Mouse (Mus musculus) forebrain, embryonic 13.5 days (tissue): ENCODE data around the gene Aspa. TPM values are rescaled to one million over a fixed set of nuclear protein-coding genes. Genes with fewer than 3 reads are reported as not detected.

Experiments
- polyA plus RNA-seq: library from polyadenylated mRNA; unstranded; fragments of >200 nt; fragmentation: Nextera tagmentation; extraction: Ambion mirVana; gene quantifications from 2 replicates; pipeline ENCODE4 v1.2.1, GENCODE M21; 2015

Aspa gene
- polyA plus RNA-seq, 1 experiment from 2014 or later = not detected

Other genes starting within 250 kb of the Aspa start
- 0.27 and 0.29 TPM in 2 replicates for gene Itgae, start 239.0 kb downstream of the Aspa start, polyA plus RNA-seq
- gene Haspin, start 191.3 kb downstream of the Aspa start, polyA plus RNA-seq = 13.0 and 13.1 TPM in 2 replicates
- gene P2rx5, start 169.2 kb downstream of the Aspa start, polyA plus RNA-seq = 0.26 and 0.30 TPM in 2 replicates
- gene Emc6, start 152.6 kb downstream of the Aspa start, polyA plus RNA-seq = 133 and 136 TPM in 2 replicates
- gene Tax1bp3, start 152.5 kb downstream of the Aspa start, polyA plus RNA-seq = 174 and 181 TPM in 2 replicates
- gene Ctns, start 130.6 kb downstream of the Aspa start, polyA plus RNA-seq = 17.0 and 17.8 TPM in 2 replicates
- 1.2 TPM in 2 replicates for gene Shpk, start 130.1 kb downstream of the Aspa start, polyA plus RNA-seq
- not detected in 2 replicates for gene Trpv1, start 95.3 kb downstream of the Aspa start, polyA plus RNA-seq
- gene Trpv3, start 62.2 kb downstream of the Aspa start, polyA plus RNA-seq = 0.04 TPM in 2 replicates
- not detected in 2 replicates for gene Gm49340, start 145 bp upstream of the Aspa start, polyA plus RNA-seq
- gene Spata22, start 145 bp upstream of the Aspa start, polyA plus RNA-seq = not detected in 2 replicates
- not detected in 2 replicates for gene Olfr20, start 21.2 kb upstream of the Aspa start, polyA plus RNA-seq
- gene Olfr376, start 41.6 kb upstream of the Aspa start, polyA plus RNA-seq = not detected in 2 replicates
- not detected in 2 replicates for gene Olfr1, start 70.0 kb upstream of the Aspa start, polyA plus RNA-seq
- not detected in 2 replicates for gene Olfr378, start 98.9 kb upstream of the Aspa start, polyA plus RNA-seq
- not detected in 2 replicates for gene Olfr380, start 127.9 kb upstream of the Aspa start, polyA plus RNA-seq
- gene Olfr381, start 162.0 kb upstream of the Aspa start, polyA plus RNA-seq = not detected in 2 replicates
- gene Olfr382, start 187.6 kb upstream of the Aspa start, polyA plus RNA-seq = not detected in 2 replicates